Mouse (Mus musculus) CH12.LX (cell line): ENCODE data around the gene Fgfrl1. TPM values are rescaled to one million over a fixed set of nuclear protein-coding genes. Genes with fewer than 3 reads are reported as not detected.

Source experiments
- DNase-seq: peaks from one replicate; pipeline ENCODE4 v3.0.0-alpha.2; 2013; ENCODE audit errors: extremely low read depth
- H3K27ac ChIP-seq: 2 replicates; pipeline ENCODE4 v1.5.1; 2012; ENCODE audit warnings: low read depth, mild to moderate bottlenecking, control low read depth, moderate library complexity; ENCODE audit not compliant: insufficient read depth
- H3K27me3 ChIP-seq: replicated peaks from 2 replicates; pipeline ENCODE3; 2012; ENCODE audit warnings: inconsistent platforms
- H3K36me3 ChIP-seq, 2 experiments: replicated peaks in 1 of 2; 2 replicates each; pipeline versions ENCODE3 to v1.6.1; 2012; ENCODE audit warnings: inconsistent platforms in 1 of 2, low read length in 1 of 2, mild to moderate bottlenecking in 1 of 2, mixed read lengths in 1 of 2, moderate library complexity in 1 of 2; ENCODE audit not compliant: control insufficient read depth in 1 of 2, insufficient read depth in 1 of 2
- H3K4me1 ChIP-seq, 2 experiments: 2 replicates each; pipeline ENCODE4 v1.6.1; 2012; ENCODE audit warnings: inconsistent platforms in 1 of 2, moderate library complexity in 1 of 2; ENCODE audit not compliant: insufficient read depth in 2 of 2, control insufficient read depth in 1 of 2
- H3K4me2 ChIP-seq: 2 replicates; pipeline ENCODE4 v1.6.1; 2012; ENCODE audit warnings: low read depth, mild to moderate bottlenecking, control low read depth; ENCODE audit not compliant: poor library complexity, insufficient read depth, severe bottlenecking
- H3K4me3 ChIP-seq, 3 experiments: fragments of 150-350 bp in 1 of 3; sonication (generic) in 1 of 3; replicated peaks in 1 of 3; 2 replicates each; pipeline versions ENCODE3 to v1.5.1; 2011 to 2012; ENCODE audit warnings: low read depth in 2 of 3, low read length in 2 of 3, mild to moderate bottlenecking in 2 of 3, moderate library complexity in 2 of 3, control low read depth in 1 of 3, improper control_type of control experiment in 1 of 3, inconsistent platforms in 1 of 3, mixed read lengths in 1 of 3; ENCODE audit not compliant: poor library complexity in 1 of 3
- H3K79me2 ChIP-seq: replicated peaks from 2 replicates; pipeline ENCODE4 v1.6.1; 2012; ENCODE audit warnings: mild to moderate bottlenecking, moderate library complexity; ENCODE audit not compliant: control insufficient read depth, poor library complexity, insufficient read depth, severe bottlenecking; ENCODE audit errors: extremely low read depth
- H3K9ac ChIP-seq: 2 replicates; pipeline ENCODE4 v1.6.1; 2012; ENCODE audit warnings: low read depth, mild to moderate bottlenecking, control low read depth, moderate library complexity; ENCODE audit not compliant: insufficient read depth
- H3K9me3 ChIP-seq: replicated peaks from 2 replicates; pipeline ENCODE3; 2012; ENCODE audit warnings: low read length, inconsistent platforms, mixed read lengths
- BHLHE40 ChIP-seq: IDR thresholded peaks from 2 replicates; pipeline ENCODE4 v1.6.1; 2011; ENCODE audit warnings: mild to moderate bottlenecking, low read depth, low read length, improper control_type of control experiment
- CHD1 ChIP-seq: IDR thresholded peaks from 2 replicates; pipeline ENCODE4 v1.6.1; 2012; ENCODE audit warnings: low read depth, low read length, improper control_type of control experiment, inconsistent platforms
- CTCF ChIP-seq, 2 experiments: IDR thresholded peaks in 1 of 2; conservative IDR thresholded peaks in 1 of 2; 2 replicates each; pipeline ENCODE4 v1.5.1; 2011 to 2012; ENCODE audit warnings: low read depth in 2 of 2, low read length in 2 of 2, improper control_type of control experiment in 1 of 2, inconsistent platforms in 1 of 2, mild to moderate bottlenecking in 1 of 2, moderate library complexity in 1 of 2
- E2F4 ChIP-seq: IDR thresholded peaks from 2 replicates; pipeline ENCODE4 v1.6.1; 2011; ENCODE audit warnings: low read depth, low read length, improper control_type of control experiment; ENCODE audit not compliant: insufficient replicate concordance
- EP300 ChIP-seq: IDR thresholded peaks from 2 replicates; pipeline ENCODE4 v1.6.1; 2011; ENCODE audit warnings: low read length, improper control_type of control experiment
- ETS1 ChIP-seq: conservative IDR thresholded peaks from 2 replicates; pipeline ENCODE4 v1.6.1; 2012; ENCODE audit warnings: low read depth, mild to moderate bottlenecking, inconsistent platforms, low read length, improper control_type of control experiment, moderate library complexity
- HCFC1 ChIP-seq: IDR thresholded peaks from 2 replicates; pipeline ENCODE4 v1.6.1; 2012; ENCODE audit warnings: low read depth, mild to moderate bottlenecking, inconsistent platforms, low read length, improper control_type of control experiment
- IRF4 ChIP-seq: IDR thresholded peaks from 2 replicates; pipeline ENCODE4 v1.6.1; 2014; ENCODE audit warnings: low read depth, mild to moderate bottlenecking, inconsistent platforms, low read length, improper control_type of control experiment
- KAT2A ChIP-seq: IDR thresholded peaks from 2 replicates; pipeline ENCODE4 v1.6.1; 2012; ENCODE audit warnings: low read length, improper control_type of control experiment, inconsistent platforms; ENCODE audit not compliant: insufficient replicate concordance
- MAZ ChIP-seq: IDR thresholded peaks from 2 replicates; pipeline ENCODE4 v1.6.1; 2012; ENCODE audit warnings: low read depth, mild to moderate bottlenecking, inconsistent platforms, low read length, improper control_type of control experiment, moderate library complexity
- MEF2A ChIP-seq: IDR thresholded peaks from 2 replicates; pipeline ENCODE4 v1.6.1; 2014; ENCODE audit warnings: low read depth, mild to moderate bottlenecking, inconsistent platforms, low read length, improper control_type of control experiment, borderline replicate concordance
- NELFE ChIP-seq: IDR thresholded peaks from 2 replicates; pipeline ENCODE4 v1.6.1; 2011; ENCODE audit warnings: low read depth, low read length, improper control_type of control experiment
- NRF1 ChIP-seq: IDR thresholded peaks from 2 replicates; pipeline ENCODE4 v1.6.1; 2014; ENCODE audit warnings: low read depth, mild to moderate bottlenecking, inconsistent platforms, low read length, improper control_type of control experiment, moderate library complexity
- RAD21 ChIP-seq: IDR thresholded peaks from 2 replicates; pipeline ENCODE4 v1.6.1; 2011; ENCODE audit warnings: low read depth, mild to moderate bottlenecking, low read length, improper control_type of control experiment, moderate library complexity
- SIN3A ChIP-seq: IDR thresholded peaks from 2 replicates; pipeline ENCODE4 v1.6.1; 2012; ENCODE audit warnings: low read length, improper control_type of control experiment, inconsistent platforms
- SMC3 ChIP-seq: IDR thresholded peaks from 2 replicates; pipeline ENCODE4 v1.6.1; 2011; ENCODE audit warnings: low read depth, low read length, improper control_type of control experiment
- UBTF ChIP-seq: IDR thresholded peaks from 2 replicates; pipeline ENCODE4 v1.6.1; 2012; ENCODE audit warnings: low read depth, mild to moderate bottlenecking, inconsistent platforms, low read length, improper control_type of control experiment, moderate library complexity
- ZC3H11A ChIP-seq: IDR thresholded peaks from 2 replicates; pipeline ENCODE4 v1.6.1; 2012; ENCODE audit warnings: low read depth, mild to moderate bottlenecking, inconsistent platforms, low read length, improper control_type of control experiment
- ZKSCAN1 ChIP-seq: IDR thresholded peaks from 2 replicates; pipeline ENCODE4 v1.6.1; 2012; ENCODE audit warnings: low read depth, inconsistent platforms, low read length, improper control_type of control experiment, borderline replicate concordance
- dilution Hi-C: fragments of 300-500 bp; cut with MboI; formaldehyde crosslinking; loops from 2 replicates; pipeline ENCODE4 v1.14.3; 2020; ENCODE audit warnings: low sequenced_read_pairs; ENCODE audit not compliant: extremely low pct_unique_long_range_greater_than_20kb, extremely low pct_ligation_motif_present
- in situ Hi-C: fragments of 300-500 bp; cut with MboI; formaldehyde crosslinking; loops from 3 replicates; pipeline ENCODE4 v1.14.3; 2019; ENCODE audit warnings: low sequenced_read_pairs, low pct_ligation_motif_present, low pct_unique_long_range_greater_than_20kb, mixed read lengths
- polyA plus RNA-seq: library from polyadenylated mRNA; unstranded; fragments of >175 nt; gene quantifications from 2 replicates; pipeline ENCODE4 v1.2.1, GENCODE M21; 2012; ENCODE audit warnings: low read depth; ENCODE audit not compliant: insufficient read length
- total RNA-seq, 2 experiments: library from RNA; depleted of rRNA; stranded (reverse); fragments of 300-350 nt in 1 of 2; fragments of >200 nt in 1 of 2; gene quantifications; 2 replicates each; pipeline ENCODE4 v1.2.3; 2012 to 2014

Fgfrl1 gene
- total and polyA plus RNA-seq, 3 experiments, result 0.17 to 0.64 (median 0.26) TPM

DNA sequence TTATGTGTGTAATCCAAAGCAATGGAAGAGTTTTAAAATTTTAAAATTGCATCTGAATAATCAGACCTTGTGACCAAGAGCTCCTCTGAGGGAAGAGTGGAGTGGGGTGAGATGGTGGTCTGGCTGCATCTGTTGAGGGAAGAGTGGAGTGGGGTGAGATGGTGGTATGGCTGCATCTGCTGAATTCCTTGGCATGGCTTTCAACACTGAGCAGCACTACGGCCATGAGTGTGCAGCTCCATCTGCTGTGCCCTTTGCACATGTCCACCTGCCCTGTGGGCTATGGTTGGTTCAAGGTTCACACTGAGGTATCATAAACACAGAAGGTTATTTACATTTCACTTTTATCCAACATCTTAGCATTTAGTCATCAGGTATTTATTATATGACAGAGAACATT is 35.2 kb downstream of the Fgfrl1 start:
- dilution Hi-C loops, result no loop called here
- no peak for TF ChIP-seq HCFC1
- no peak for TF ChIP-seq KAT2A
- TF ChIP-seq UBTF, result no peak
- no peak for TF ChIP-seq ETS1
- no peak for TF ChIP-seq NELFE
- no peak for TF ChIP-seq NRF1
- TF ChIP-seq EP300, result no peak

GRCm38 (mm10) chr5:108741844-108742243 is 49.7 kb downstream of the Fgfrl1 start:
- in situ Hi-C loops, result no loop called here
- TF ChIP-seq E2F4 (no peak), EP300 (no peak), CHD1 (no peak), SMC3 (no peak), ZKSCAN1 (no peak), CTCF (conservative IDR thresholded peaks at IDR 0.05 in 1 of 2, IDR thresholded peaks at IDR 0.05 in 1 of 2; ENCODE audit: low read depth in 2 of 2, low read length in 2 of 2) (no peak), IRF4 (no peak), MAZ (no peak), ZC3H11A (no peak), RAD21 (no peak), MEF2A (no peak), BHLHE40 (no peak), SIN3A (no peak)
- H3K36me3 ChIP-seq, result no peaks in the 10 kb centered on the region
- peaks cover 1% of the 10 kb centered on the region for H3K27me3 ChIP-seq
- no peak for DNase-seq
- H3K9me3 ChIP-seq, result no peaks in the 10 kb centered on the region
- H3K79me2 ChIP-seq, result no peaks in the 10 kb centered on the region
- no peak overlapping the region for H3K4me2 ChIP-seq
- no peak overlapping the region for H3K4me3 ChIP-seq
- no peak overlapping the region for H3K27ac ChIP-seq
- dilution Hi-C loops, result no loop called here
- no peak overlapping the region for H3K9ac ChIP-seq
- H3K4me1 ChIP-seq, result no peaks in the 10 kb centered on the region

More for the DNA sequence above, 35.2 kb downstream of the Fgfrl1 start:
- no peaks in the 10 kb centered on the region for H3K36me3 ChIP-seq
- H3K79me2 ChIP-seq, result no peaks in the 10 kb centered on the region
- H3K4me2 ChIP-seq, result no peak overlapping the region
- H3K27ac ChIP-seq, result no peak overlapping the region
- H3K9me3 ChIP-seq, result no peaks in the 10 kb centered on the region
- no peak overlapping the region for H3K4me3 ChIP-seq
- H3K9ac ChIP-seq, result no peak overlapping the region
- peaks cover 0 to 14% of the 10 kb centered on the region in 2 experiments; a peak in 2 of 4 replicates for H3K4me1 ChIP-seq
- in situ Hi-C loops, result no loop called here
- H3K27me3 ChIP-seq, result peaks cover 4% of the 10 kb centered on the region
- DNase-seq, result no peak
